Mouse (Mus musculus) brain, adult 2 months (tissue): ENCODE data around the gene Acot6.
"Not testable (repeated sequence)": the region's sequence is repeated elsewhere in the genome, so short reads cannot be mapped to it uniquely, and the experiment has no call there.

Experiments
- DNase-seq: peaks from one replicate; pipeline ENCODE4 v3.0.0; 2011; ENCODE audit warnings: low read depth, low spot score

Acot6 gene

GRCm38 (mm10) chr12:84100604-84101492, at the start of gene Acot6:
Gene Acot6 (plus strand): TSS chr12:84100654.
- DNase-seq = peak; percentile 81

GRCm38 (mm10) chr12:84050744-84051143, 49.7 kb upstream of the Acot6 start:
- not testable (repeated sequence) for DNase-seq

GRCm38 (mm10) chr12:84051937-84052474, 48.4 kb upstream of the Acot6 start, which contains the start of gene Acot3:
Gene Acot3 (plus strand): TSS chr12:84052144.
- DNase-seq = no peak

- peak; percentile 7 for DNase-seq
Observed at GRCm38 (mm10) chr12:84052609-84053008, 47.8 kb upstream of the Acot6 start.

- peak; percentile 25 for DNase-seq
Observed at GRCm38 (mm10) chr12:84053173-84053572, 47.3 kb upstream of the Acot6 start.

GRCm38 (mm10) chr12:84053679-84054391, 46.6 kb upstream of the Acot6 start:
- peak; percentile 64 for DNase-seq

- peak; percentile 62 for DNase-seq
Observed at GRCm38 (mm10) chr12:84060946-84061345, 39.5 kb upstream of the Acot6 start.

GRCm38 (mm10) chr12:84062336-84062735, 38.1 kb upstream of the Acot6 start:
- DNase-seq = no peak

- DNase-seq = peak; percentile 12
Observed at GRCm38 (mm10) chr12:84063228-84063627, 37.2 kb upstream of the Acot6 start.

- no peak for DNase-seq
Observed at GRCm38 (mm10) chr12:84063833-84064232, 36.6 kb upstream of the Acot6 start.

GRCm38 (mm10) chr12:84064621-84065020, 35.8 kb upstream of the Acot6 start:
- DNase-seq = no peak

GRCm38 (mm10) chr12:84067752-84068151, 32.7 kb upstream of the Acot6 start:
- DNase-seq = no peak

- DNase-seq = no peak
Observed at GRCm38 (mm10) chr12:84068296-84068695, 32.2 kb upstream of the Acot6 start.

GRCm38 (mm10) chr12:84068986-84069385, 31.5 kb upstream of the Acot6 start, which contains the start of gene Acot5:
Gene Acot5 (plus strand): TSS chr12:84069325.
- no peak for DNase-seq

- DNase-seq = not testable (repeated sequence)
Observed at GRCm38 (mm10) chr12:84069582-84069981, 30.9 kb upstream of the Acot6 start.

GRCm38 (mm10) chr12:84071696-84072095, 28.8 kb upstream of the Acot6 start:
- DNase-seq = peak; percentile 89

- no peak for DNase-seq
Observed at GRCm38 (mm10) chr12:84077371-84077990, 23.0 kb upstream of the Acot6 start.

- DNase-seq = no peak
Observed at GRCm38 (mm10) chr12:84083842-84084241, 16.6 kb upstream of the Acot6 start.

GRCm38 (mm10) chr12:84084581-84084980, 15.9 kb upstream of the Acot6 start:
- no peak for DNase-seq

GRCm38 (mm10) chr12:84094666-84095065, 5.8 kb upstream of the Acot6 start:
- DNase-seq = not testable (repeated sequence)

GRCm38 (mm10) chr12:84099605-84100004, 849 bp upstream of the Acot6 start:
- no peak for DNase-seq

- no peak for DNase-seq
Observed at GRCm38 (mm10) chr12:84100071-84100470, 383 bp upstream of the Acot6 start.
